Mouse (Mus musculus): ENCODE results near the gene Pars2.

DNA sequence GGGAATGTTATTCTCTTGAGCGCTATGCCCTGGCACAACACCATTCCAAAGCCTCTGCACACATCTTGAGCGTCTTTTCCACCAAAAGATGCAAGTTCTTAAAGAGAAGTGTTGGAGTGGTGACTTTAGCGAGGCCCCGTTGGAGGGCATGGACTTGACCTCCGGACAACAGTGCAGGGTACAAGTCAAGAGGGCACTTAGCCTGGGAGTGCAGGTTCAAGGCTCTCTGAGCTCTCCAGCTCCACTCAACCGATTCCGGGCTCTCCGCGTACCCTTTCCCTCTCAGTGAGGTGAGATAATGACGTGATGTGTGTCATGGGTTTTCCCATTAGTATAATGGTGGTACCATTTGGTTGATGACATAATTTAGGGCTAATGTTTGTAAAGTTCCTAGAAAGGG lies 26.6 kb upstream of the Pars2 start:
- TF ChIP-seq CTCF (IDR thresholded peaks at IDR 0.05; ENCODE audit: insufficient read depth, low read depth, low read length) (no peak), POLR2A (IDR thresholded peaks at IDR 0.05; ENCODE audit: insufficient read depth, low read depth, low read length) (no peak)
